Mouse (Mus musculus) layer of hippocampus, adult 8-10 months (tissue): ENCODE measurements around the gene Fam19a5. TPM values are rescaled to one million over a fixed set of nuclear protein-coding genes. Genes with fewer than 3 reads are reported as not detected.

Source experiments
- DNase-seq, 2 experiments: peaks; one replicate each; pipeline ENCODE4 v3.0.0; 2022; ENCODE audit warnings: low spot score in 2 of 2
- total RNA-seq, 4 experiments: library from RNA; stranded (reverse); gene quantifications; 2 replicates each; pipeline ENCODE4 v1.2.4; 2022

Gene Fam19a5
- total RNA-seq, 4 experiments from 2014 or later, result 117 to 129 (median 120) TPM

DNA sequence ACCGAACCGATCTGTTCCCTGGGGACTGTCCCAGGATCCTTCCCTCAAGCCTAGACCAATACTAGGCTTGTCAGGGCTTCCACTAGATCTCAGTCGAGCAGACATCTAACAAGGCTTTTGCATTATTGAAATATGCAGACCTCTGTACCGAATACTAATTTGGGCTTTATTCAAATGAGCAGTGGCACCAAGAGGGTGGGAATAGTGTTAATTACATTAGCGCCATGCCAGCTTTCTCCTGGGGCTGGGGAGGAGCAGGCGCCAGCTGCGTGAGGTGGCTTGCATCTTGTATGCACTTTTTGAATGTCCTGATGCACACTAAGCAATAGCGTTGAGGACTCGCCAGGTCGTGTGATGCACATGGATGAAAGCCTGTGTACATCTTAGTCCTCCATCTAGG lies 46.9 kb downstream of the Fam19a5 start:
- no peak for DNase-seq

DNA sequence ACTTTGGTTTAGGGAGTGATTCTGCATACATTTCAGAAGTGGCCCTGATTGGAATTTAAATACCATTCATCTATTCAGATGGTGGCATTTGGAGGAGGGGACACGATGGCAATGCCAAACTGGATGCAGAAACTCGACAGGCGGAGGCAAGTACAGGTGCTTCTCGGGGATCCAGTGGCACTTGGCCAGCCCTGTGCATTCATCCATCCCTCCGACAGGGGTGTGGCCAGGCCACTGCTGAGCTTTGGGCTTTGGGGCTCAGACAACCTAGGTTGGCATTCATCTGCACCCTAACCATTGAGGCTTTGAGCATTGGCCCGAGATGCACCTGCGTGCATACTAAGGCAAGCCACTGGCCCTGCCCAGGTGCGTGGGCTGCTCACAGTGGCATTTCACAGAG lies 52.6 kb downstream of the Fam19a5 start:
- peak in 1 of 2 experiments; percentile 25 for DNase-seq

DNA sequence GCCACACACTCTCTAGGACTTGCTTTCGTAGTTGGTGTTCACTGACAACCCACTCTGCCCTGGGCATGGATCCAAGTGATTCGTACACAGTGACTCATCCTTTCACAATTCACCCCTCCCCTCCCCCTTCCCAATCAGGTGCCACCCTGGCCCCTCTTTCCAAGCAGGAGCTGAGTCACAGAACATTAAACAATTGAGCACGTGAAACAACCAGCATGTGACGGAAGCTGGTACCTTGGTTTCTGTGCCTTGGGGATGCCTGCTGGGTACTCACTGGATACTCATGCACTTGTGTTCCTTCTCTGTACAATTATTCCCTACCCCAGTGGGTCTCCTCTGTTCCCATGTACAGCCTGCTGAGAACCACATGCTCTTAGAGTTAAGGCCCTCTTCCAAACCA lies 53.0 kb downstream of the Fam19a5 start:
- peak; percentile 65 to 78 for DNase-seq

DNA sequence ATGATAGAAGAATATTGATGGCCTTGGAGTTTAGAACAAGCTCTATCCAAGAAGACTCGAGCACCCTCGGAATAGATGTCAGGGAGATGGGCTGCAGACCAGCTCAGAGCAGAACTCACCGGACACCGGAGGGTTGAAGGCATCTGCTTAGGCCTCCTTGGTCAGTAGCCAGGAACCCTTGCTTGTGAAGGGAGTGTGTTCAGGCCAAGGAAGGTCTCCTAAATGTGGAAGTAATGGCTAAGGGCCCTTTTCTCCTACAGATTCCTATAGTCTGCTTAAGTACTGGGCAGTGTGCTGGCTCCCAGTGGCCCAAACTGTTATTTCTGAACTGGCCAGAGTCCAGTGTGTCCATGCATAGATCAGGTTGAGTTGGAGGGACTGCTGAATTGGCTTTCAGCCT lies 53.7 kb downstream of the Fam19a5 start:
- no peak for DNase-seq

DNA sequence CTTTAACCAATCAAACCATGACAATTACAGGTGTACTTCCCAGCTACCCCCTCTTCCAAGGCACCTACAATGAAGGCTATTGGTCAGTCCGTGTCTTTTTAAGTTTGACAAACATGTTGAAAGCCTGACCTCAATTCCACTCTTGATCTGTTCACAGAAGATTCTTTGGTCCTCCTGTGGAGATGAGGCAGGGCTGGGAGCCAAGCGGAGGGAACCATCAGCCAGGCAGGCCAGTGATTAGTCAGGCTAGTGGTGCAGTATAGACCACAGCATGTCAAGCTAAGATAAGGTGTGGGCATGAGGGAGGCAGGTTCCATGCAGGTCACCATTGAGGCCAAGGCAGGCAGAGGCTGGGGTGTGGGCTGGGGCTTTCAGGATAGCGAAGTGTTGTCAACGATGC lies 54.5 kb downstream of the Fam19a5 start:
- DNase-seq, result no peak

DNA sequence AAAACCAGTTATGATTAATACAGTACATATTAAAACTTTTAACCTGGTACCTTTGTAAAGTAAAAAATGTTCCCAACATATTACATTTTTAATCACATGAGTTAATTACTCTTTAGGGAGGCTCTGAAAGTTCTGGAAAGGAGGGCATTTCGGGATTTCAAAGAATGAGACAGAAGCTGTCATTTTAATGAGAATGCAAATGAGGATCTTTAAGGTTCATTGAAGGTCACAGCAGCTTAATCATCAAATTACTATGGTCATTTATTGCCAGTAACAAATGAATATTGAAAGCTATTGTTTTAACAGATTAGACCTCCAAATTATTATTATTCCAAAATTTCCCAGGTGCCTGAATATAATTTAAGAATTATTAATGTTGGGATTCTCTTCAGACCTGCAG lies 59.2 kb downstream of the Fam19a5 start:
- no peak for DNase-seq

DNA sequence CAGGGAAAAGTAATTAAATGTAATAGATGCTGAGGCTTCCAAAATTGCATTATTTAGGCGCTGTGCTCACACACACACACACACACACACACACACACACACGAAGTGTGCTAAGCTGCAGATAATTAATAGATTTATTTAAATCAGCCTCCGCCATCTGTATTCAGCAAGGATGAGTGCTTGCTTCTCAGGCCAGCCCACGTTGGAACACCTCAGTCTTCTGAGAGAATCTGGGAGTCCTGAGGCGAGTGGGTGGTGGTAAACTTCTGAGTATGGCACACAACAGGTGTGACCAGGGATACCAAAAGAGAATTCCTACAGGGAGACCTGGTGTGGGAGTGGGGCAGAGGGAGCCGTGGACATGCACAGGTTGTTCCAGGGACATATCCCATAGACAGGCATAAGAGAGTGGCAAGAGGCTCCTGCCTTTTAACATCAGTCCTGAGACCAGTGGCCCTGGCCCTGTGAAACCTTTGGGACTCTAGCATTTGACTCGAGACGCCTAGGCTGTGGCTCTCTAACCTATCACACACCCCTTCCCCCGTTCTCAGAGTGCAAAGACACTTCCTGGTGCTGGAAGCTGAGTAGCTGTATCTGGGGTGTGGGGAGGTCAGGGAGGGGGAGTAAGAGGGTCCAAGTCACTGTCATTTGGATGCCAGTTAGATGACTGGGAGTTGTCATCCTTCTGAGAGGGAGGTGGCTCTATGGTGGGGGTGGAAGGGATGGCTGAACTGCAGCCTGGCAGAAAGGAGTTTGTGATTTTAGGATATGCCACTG lies 61.6 kb downstream of the Fam19a5 start:
- DNase-seq, result no peak

DNA sequence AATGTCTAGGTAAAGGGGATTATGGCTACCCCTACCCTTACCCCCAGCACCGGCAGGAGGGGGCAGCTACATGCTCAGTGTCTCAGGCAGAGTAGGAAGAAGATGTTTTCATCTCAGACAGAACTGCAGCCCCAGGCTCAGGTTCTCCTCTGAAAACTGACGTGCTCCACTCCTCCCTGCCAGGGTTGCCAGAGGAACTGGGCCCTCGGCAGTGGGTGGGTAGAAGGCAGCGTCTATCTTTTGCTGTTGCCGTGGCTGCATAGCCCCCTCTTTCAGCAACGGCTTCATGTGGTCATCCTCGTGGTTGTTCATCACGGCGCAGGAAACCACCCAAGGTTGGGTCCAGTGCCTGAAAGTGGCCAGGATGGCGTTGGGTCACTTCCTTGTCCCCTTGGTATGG lies 62.6 kb downstream of the Fam19a5 start:
- no peak for DNase-seq

DNA sequence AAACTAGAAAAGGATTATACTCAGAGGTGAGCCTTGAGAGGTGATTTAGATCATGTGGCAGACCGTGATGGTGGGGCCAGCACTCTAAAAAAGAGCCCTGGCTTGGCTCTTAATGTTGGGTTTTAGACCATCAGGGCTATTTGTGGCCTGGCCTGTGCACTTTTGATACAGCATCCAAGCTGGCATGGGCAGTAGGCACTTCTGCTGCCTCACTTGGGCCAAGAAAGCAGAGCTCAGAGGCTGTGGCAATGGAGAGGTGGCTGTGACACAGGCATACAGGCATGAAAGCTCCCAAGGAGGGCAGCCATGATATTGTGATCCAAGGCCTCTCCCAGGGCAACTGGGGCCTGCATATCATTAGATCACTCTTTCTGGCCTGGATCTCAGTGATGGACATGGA lies 65.1 kb downstream of the Fam19a5 start:
- no peak for DNase-seq

DNA sequence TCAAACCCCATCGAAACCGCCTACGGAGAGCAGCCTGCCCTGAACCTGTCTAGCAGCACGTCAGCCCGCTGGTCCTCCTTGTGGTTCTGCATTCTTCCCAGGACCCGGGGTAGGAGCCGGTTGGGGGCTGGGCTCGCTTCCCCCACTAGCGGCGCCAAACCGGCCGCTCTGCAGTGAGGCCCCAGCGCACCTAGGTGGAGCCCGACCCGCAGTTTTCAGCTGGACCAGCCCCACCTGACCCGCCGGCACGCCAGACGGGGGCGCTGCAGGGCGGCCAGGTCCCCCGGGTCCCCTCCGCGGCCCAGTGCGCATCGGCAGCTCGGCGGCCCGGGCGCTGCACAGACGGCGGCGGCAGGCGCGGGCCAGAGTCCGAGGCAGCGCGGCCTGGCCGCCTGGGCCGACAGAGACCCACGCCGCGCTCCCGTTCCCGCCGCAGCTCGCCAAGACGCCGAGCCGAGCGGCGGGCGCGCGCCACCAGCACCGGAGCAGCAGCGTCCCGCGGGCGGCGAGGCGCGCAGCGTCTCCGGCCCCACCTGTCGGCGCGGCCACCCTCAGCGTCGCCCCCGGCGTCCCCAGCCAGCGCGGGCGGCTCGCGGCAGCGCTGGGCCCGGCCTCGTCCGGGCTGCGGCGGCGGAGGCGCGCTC lies 80.0 kb downstream of the Fam19a5 start:
- peak; percentile 84 to 91 for DNase-seq

DNA sequence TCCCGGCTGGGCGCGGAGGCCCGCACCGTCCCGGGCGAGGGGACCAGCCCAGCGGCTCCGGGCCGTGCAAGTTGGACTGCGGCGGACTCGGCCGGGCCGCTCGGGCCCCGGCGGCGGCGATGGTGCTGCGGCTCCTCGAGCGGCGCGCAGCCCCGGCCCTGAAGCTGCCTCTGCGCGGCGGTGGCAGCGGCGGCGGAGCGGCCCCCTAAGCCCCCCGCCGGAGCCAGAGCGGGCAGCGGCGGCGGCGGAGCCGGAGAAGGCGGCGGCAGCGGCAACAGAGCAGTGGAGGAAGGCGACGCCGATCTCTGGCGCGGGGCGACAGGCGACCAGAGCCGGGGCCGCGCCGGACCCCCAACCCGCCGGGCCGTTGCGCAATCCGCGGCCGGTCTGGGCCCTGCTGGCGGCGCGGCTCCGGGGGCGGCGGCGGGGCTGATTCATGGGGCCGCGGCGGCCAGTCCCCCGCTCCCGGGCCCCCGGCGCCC lies 80.6 kb downstream of the Fam19a5 start:
- no peak for DNase-seq

DNA sequence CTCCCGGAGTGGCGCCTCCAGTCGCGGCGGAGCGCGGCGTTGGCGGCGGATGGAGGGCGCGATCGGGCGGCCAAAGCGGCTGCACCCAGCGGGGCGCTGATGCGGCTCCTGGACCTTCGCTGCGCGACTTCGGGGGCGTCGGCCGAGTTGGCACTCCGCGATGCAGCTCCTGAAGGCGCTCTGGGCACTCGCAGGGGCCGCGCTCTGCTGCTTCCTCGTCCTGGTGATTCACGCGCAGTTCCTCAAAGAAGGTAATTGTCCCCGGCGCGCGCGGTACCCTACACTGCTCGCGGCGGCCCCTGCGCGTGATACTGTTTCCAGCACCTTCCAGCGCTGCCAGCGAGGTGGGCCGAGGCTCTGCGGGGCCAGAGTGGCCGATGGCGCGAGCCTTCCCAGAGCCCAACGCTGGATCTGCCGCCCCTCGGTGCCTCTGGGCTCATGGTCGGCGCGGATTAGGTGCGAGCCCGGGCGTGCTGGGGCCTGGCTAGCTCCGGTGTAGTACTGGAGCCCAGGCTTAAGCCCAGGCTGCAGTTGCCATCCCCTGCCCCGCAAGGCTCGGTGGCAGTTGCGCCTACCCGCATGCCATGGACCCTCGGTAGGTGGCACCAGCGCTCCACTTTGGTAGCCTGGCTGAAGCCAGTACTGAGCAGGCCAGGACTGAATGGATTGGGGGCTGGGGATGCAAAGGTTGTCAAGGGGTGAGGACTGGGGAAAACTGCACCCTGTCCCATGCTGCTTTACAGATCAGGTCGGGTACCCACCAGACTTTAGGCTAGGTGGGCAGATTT lies 81.3 kb downstream of the Fam19a5 start:
- peak; percentile 81 to 91 for DNase-seq

DNA sequence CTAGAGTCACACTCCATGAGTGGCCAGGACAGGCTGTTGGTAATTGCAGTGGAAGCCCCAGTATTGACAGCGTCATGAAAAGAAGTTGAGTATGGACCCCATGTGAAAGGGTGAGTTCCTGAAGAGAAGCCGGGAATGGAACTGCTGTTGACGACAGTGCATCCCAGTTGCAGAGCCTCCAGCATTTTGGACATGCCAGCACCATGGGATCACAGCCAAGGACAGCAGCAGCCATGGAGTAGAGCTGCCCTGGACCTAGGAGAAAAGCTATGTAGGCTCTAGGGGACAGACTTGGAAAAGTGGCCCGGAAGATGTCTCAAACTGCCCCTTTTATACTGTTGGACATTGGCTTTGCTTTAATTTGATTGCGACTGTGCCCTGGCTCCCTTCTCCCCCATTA lies 91.2 kb downstream of the Fam19a5 start:
- DNase-seq, result no peak

DNA sequence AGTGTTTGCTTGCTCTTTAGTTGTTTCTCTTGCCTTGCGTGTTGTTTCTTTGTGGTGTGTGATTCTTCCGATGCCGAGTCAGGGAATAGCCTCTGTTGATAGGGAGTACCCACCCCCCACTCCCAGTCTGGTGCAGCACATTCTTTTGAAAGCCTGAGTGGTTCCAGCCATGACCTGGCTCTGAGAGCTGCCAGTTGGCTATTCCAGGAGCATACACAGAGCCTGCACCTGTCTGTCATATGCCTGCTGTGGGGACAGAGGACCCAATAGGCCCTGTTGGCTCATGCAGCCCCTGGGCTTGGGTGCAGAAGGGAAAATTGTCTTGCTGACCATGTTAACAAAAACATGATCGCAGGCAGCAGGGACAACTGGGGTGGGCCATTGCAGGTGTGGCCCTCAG lies 92.3 kb downstream of the Fam19a5 start:
- DNase-seq, result no peak

DNA sequence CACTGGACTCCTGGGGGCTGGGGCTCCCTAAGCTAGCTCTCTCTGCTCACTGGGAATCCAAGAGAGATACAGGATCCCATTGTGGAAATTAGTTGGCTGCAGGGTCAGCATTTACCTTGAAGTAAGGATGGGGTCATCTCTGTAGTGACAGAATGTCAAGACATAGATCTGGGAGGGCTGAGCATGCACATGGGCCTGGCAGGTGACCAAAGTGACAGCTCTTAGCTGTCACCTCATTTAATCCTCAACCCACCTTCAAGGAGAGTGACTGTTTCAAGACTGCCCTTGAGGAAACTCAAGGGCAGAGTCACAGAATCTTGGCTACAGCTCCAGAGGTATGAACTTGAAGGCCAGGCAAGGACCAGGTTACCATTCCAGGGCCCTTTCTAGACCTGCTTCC lies 93.1 kb downstream of the Fam19a5 start:
- no peak for DNase-seq

DNA sequence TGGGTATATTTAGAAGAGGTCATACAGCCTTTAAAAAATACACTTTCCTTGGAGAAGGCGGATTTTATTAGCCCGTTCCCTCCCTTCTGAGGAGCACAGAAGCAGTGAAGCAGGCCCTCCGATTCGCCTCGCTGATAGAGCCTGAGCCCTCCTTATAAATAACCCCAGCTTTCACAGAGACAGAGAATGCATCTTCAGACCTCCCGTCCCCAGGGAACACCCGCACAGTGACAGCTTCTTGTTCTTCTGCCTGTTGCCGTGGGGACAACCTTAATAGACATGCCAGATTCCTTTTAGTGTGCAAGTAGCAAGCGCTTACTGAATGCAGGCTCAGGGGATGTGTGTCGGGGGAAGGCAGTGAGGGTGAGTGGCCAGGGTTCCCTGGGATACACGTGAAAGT lies 94.2 kb downstream of the Fam19a5 start:
- no peak for DNase-seq

DNA sequence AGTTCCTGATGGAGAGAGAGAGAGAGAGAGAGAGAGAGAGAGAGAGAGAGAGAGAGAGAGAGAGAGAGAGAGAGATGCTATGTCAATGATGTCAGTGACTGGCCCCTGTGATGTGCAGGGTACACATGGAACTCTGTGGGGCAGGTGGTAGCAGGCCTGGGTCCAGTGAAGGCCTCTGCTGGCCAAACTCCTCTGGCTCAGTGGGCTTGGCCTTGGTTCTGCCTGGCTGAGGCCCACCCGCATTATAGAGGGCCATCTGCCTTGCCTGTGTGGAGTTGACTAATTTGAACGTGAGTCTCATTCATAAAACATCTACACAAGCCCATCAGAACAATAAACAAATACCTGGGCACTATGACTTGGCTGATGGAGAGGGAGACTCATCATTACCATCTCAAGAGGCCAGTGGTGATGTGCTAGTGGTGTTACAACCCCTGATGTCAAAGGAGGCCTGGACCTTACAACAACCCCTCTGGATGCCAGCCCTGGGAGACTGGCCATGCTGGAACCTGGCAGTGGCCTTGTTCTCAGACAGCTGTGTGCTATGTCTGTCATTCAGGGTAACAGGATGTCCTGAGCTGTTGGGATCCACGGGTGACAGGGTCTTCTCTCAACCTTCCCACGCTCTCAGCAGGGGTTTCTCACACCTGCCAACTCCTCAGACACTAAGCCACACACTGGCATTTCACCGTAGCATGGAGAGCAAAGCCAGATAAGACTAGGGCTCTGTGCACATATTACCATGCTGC lies 102.4 kb downstream of the Fam19a5 start:
- no peak for DNase-seq

DNA sequence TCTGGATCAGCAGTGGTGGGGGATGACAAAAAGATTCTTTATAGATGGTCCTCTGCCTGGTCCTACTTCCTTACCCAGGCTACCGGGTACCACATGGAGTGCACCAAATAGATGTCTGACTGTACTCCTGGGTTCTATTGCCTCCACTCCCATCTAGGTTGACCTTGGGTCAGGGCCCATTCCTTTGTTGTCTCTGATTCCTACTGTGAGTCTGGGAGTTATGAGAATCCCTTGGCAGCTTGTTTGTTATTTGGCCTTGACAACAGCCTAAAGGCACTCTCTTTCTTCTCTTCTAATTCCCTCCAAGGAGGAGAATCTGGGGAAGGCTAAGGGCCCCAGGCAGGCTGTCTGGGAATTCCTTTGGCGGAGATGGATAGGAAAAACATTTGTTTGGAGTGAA lies 105.6 kb downstream of the Fam19a5 start:
- no peak for DNase-seq

DNA sequence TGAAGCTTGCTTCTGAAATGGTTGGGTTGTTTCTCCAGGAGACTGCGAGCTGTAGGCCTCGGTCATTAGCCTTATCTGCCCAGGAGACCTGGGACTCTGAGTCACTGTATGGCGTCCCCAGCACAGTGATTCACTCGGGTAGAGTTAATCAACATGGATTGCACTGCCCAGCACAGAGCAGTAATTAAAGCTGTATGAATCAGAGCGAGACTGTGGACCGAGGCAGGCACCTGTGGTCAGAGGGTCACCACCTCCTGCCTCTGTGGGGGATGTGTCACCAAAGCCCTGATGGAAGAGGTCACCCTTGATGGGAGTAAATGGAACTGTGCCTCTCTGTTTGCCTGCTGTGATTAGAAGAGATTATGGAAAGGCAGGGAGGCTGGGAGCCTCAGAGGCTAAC lies 110.5 kb downstream of the Fam19a5 start:
- DNase-seq, result no peak

DNA sequence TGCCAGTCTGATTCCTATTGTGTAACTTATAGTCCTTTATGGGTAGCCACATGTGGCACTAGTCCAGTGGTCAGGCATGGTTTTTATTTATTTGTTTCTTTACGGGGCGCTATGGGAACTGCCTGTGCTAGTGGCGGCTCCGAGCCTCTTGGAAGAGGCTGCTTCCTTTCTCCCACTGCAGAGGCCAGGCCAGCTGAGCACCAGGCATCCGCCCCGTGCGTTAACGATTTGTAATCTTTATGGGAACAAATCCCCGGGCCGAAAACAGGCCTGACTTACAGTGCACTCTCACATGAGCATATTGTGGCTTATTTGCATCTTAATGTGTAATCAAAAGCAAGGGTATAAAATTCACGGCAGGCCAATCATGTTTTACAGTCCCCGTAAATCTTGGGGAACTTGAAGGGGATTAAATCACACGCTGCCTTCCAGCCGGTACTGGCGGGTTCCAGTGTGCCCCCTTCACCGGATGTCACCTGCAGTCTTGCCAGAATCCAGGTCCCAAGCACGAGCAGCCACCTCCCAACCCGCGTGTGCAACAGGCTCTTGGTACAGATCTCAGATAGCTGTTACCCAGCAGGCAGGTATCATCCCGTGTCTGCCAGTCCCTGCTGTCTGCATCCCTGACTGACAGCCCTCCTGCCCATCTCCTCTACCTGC lies 112.5 kb downstream of the Fam19a5 start:
- no peak for DNase-seq

DNA sequence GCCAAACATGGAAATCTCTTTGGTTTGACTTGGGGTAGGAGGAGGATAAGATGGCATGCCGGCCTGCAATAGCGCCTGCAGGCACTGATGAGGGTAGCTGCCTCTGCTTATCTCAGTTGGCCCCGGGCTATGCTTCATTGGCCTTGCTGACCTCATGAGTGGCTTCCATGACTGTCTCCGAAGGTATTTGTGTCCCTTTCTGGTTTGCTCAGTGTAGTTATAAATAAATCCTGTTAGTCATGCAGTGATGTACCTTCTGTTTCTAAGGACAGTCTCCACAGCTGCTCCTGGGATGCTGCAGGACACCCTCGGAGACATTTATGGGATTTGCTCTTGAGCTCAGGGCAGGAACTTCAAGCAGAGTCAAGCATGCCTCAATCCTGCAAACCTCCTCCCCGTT lies 115.6 kb downstream of the Fam19a5 start:
- DNase-seq, result no peak
